In the genomic region with DNA sequence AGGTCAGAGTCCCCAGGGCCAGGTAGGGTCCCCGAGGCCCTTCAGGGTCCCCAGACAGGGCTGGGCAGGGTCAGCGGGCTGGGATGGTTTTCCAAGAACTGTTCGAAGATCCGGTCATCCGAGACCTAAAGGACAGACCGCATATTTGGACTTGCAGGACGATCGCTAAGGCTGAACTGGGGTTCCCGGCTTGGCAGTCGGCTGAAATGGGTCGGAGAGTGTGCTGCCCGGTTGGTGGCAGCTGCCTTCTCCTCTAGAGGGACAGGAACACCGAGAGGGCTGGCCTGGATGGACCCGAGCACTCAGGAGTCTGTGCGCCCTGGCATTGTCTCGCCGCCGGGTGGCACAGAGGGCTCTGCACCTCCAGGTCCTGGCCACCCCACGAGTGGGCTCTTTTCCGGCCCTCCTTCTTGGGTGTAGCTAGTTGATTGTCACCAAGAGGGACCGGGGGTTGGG, we compare ENCODE assay signal across 8 mouse cellular contexts. TPM values are rescaled to one million over a fixed set of nuclear protein-coding genes. Genes with fewer than 3 reads are reported as not detected.
DNase-seq lines count a peak whose midpoint lies in the region; ATAC-seq lines count a peak whose summit lies in the region.

No protein-coding gene starts in this region.

- peaks cover 17% of the 10 kb centered on the region for H3K27me3 ChIP-seq in hindbrain, embryonic 10.5 days (ENCODE audit: insufficient read depth, poor library complexity, severe bottlenecking)

- H3K36me3 ChIP-seq in hindbrain, embryonic 10.5 days = no peaks in the 10 kb centered on the region

- H3K27ac ChIP-seq in hindbrain, embryonic 10.5 days = peak overlapping the region; percentile 90

- WGBS in hindbrain, embryonic 10.5 days = under 1% methylated on average over 21 of the region's 21 CpGs

- peak overlapping the region; percentile 71 for H3K4me3 ChIP-seq in hindbrain, embryonic 10.5 days

- peak; percentile 24; the same call in 1 of the 2 replicates for ATAC-seq in frontal cortex, adult (ENCODE audit: low TSS enrichment)

- H3K9me3 ChIP-seq in hindbrain, embryonic 10.5 days = no peaks in the 10 kb centered on the region

- peaks cover 65% of the 10 kb centered on the region for H3K4me1 ChIP-seq in hindbrain, embryonic 10.5 days (replicated peaks)

- peak; percentile 72 for DNase-seq in MN1 (ENCODE audit: low spot score)
- peak; percentile 69 for DNase-seq in cerebellum, adult 8-10 months
- peak; percentile 68 for DNase-seq in hindbrain, embryonic 10.5 days (ENCODE audit: low spot score)
- peak; percentile 69 to 75 for DNase-seq in layer of hippocampus, postnatal 10 days (ENCODE audit: low spot score in 2 of 2)
- DNase-seq in lung, postnatal 10 days = peak; percentile 86
- peak; percentile 44 for DNase-seq in ovary, postnatal 10 days (ENCODE audit: low spot score)
- DNase-seq in thymus, postnatal 25 days = peak; percentile 53

RNA-seq across cellular contexts. Expression of gene Afap1, which starts 0.7 kb away (rescaled TPM):
- polyA plus RNA-seq in hindbrain, embryonic 10.5 days (2016; fragmentation: Nextera tagmentation; extraction: Ambion mirVana) = 38.6 and 56.5 TPM in 2 replicates
- 100 to 1,000 TPM; 100 to 113 TPM for total RNA-seq in layer of hippocampus, postnatal 10 days (2021)

Comparison
In these comparisons a context has a peak if more than half of its experiments do, and no peak if none do; other contexts are left out.
1. Peak in every context shown above with its lines: DNase-seq, ATAC-seq, H3K4me3 ChIP-seq and H3K27ac ChIP-seq.